ENCODE assay signal across 8 mouse cellular contexts in the genomic region with DNA sequence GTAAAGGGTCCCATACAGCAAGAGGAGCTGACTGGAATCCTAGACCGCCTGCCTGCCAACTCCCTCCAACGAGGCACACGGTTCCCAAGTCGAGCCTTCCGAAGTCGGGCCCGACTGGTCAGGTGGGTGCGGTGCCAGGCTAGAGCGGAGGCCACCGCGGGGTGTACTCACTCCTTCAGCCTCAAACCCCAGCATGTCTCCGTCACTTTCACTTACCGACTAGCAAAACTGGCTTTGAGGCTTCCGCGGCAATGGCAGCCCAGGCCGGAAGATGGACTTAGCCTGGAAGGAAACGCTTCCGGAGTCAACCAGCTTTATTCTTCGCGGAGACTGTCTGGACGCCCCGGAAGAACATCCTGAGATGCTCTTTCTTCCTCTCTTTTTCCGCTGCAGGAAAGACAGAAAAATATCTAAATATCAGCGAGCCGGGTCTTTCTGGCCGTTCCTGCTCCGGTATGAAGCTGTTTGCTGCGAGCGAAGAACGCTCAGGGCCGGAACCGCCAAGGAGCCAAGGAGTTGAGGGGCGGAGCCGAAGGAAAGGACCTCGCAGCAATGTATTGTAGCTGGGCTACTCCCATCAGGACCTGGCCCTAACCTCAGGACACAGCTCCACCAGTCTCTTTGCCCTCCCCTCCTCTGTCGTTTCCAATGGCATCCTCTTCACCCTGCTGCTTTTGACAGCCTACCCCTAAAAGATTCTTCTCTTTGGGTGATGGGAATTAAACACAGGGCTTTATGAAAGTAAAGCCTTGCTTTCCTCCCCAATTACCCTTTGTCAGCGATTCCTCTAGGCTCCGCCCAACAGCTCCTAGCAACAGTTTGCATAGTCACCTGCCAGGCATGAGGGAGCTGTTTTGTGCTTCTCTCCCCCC. TPM values are rescaled to one million over a fixed set of nuclear protein-coding genes. Genes with fewer than 3 reads are reported as not detected.
DNase-seq lines count a peak whose midpoint lies in the region; ATAC-seq and TF ChIP-seq lines count a peak whose summit lies in the region.

No protein-coding gene starts in this region.

- under 1% methylated on average over 38 of the region's 38 CpGs for WGBS in embryonic facial prominence, embryonic 10.5 days
- under 1% methylated on average over 38 of the region's 38 CpGs for WGBS in intestine, postnatal 0 days
- WGBS in midbrain, embryonic 10.5 days: under 1% methylated on average over 38 of the region's 38 CpGs

- H3K9me3 ChIP-seq in embryonic facial prominence, embryonic 10.5 days: no peaks in the 10 kb centered on the region
- no peaks in the 10 kb centered on the region for H3K9me3 ChIP-seq in intestine, postnatal 0 days (ENCODE audit: control insufficient read depth)
- no peaks in the 10 kb centered on the region for H3K9me3 ChIP-seq in midbrain, embryonic 10.5 days (replicated peaks)

- peak; percentile 88 for ATAC-seq in intestine, postnatal 0 days

- no peaks in the 10 kb centered on the region for H3K27me3 ChIP-seq in embryonic facial prominence, embryonic 10.5 days (replicated peaks; ENCODE audit: low read depth, poor library complexity, severe bottlenecking)
- no peaks in the 10 kb centered on the region for H3K27me3 ChIP-seq in intestine, postnatal 0 days (replicated peaks; ENCODE audit: control insufficient read depth, insufficient read depth, low read length)
- no peaks in the 10 kb centered on the region for H3K27me3 ChIP-seq in midbrain, embryonic 10.5 days (ENCODE audit: low read depth, poor library complexity, severe bottlenecking)

- H3K9ac ChIP-seq in intestine, postnatal 0 days (ENCODE audit: low read depth, low read length): peak overlapping the region; percentile 84

- H3K36me3 ChIP-seq in embryonic facial prominence, embryonic 10.5 days (replicated peaks): peaks cover 36% of the 10 kb centered on the region
- peaks cover 9% of the 10 kb centered on the region for H3K36me3 ChIP-seq in intestine, postnatal 0 days (ENCODE audit: control insufficient read depth, insufficient read depth)
- H3K36me3 ChIP-seq in midbrain, embryonic 10.5 days: peaks cover 34% of the 10 kb centered on the region

- H3K27ac ChIP-seq in embryonic facial prominence, embryonic 10.5 days (replicated peaks): peak overlapping the region; percentile 95
- peak overlapping the region; percentile 87 for H3K27ac ChIP-seq in intestine, postnatal 0 days (ENCODE audit: low read depth, low read length)
- H3K27ac ChIP-seq in midbrain, embryonic 10.5 days (replicated peaks): peak overlapping the region; percentile 94

- peak overlapping the region; percentile 88 for H3K4me2 ChIP-seq in intestine, postnatal 0 days (replicated peaks; ENCODE audit: low read depth)

- H3K4me3 ChIP-seq in embryonic facial prominence, embryonic 10.5 days: peak overlapping the region; percentile 90
- peak overlapping the region; percentile 74 for H3K4me3 ChIP-seq in intestine, postnatal 0 days (ENCODE audit: low read depth, low read length)
- peak overlapping the region; percentile 84 for H3K4me3 ChIP-seq in midbrain, embryonic 10.5 days

- peak; percentile 91 for DNase-seq in adrenal gland, postnatal 14 days
- peak; percentile 86 for DNase-seq in embryonic facial prominence, embryonic 10.5 days (ENCODE audit: low spot score)
- DNase-seq in gastrocnemius, postnatal 4 days (ENCODE audit: low spot score in 2 of 2): peak; percentile 52 to 83
- DNase-seq in left cerebral cortex, postnatal 36 days (ENCODE audit: low spot score in 2 of 2): peak; percentile 82 to 85
- DNase-seq in midbrain, embryonic 10.5 days (ENCODE audit: low spot score): peak; percentile 87
- DNase-seq in right cerebral cortex, postnatal 36 days (ENCODE audit: low spot score in 2 of 2): peak; percentile 82 to 89
- DNase-seq in urinary bladder, postnatal 4 days (ENCODE audit: low spot score in 2 of 2): peak; percentile 73 to 79

- intact Hi-C loops in left cerebral cortex, postnatal 36 days (cut with DNase I): no loop called here

- TF ChIP-seq CTCF in intestine, postnatal 0 days (IDR thresholded peaks at IDR 0.05; ENCODE audit: low read depth): no peak

- H3K4me1 ChIP-seq in embryonic facial prominence, embryonic 10.5 days: peaks cover 17% of the 10 kb centered on the region
- no peaks in the 10 kb centered on the region for H3K4me1 ChIP-seq in intestine, postnatal 0 days (replicated peaks; ENCODE audit: control insufficient read depth, insufficient read depth, low read length)
- peaks cover 23% of the 10 kb centered on the region for H3K4me1 ChIP-seq in midbrain, embryonic 10.5 days

RNA-seq across cellular contexts. Expression of a gene that starts 8.1 kb away (rescaled TPM):
- total RNA-seq in adrenal gland, postnatal 14 days (2021): 41.5 and 43.7 TPM in 2 replicates
- 18.9 and 20.1 TPM in 2 replicates for polyA plus RNA-seq in embryonic facial prominence, embryonic 10.5 days (2016; fragmentation: Nextera tagmentation; extraction: Ambion mirVana)
- total RNA-seq in gastrocnemius, postnatal 4 days (2021): 10 to 100 TPM; 41.0 to 41.5 TPM
- polyA plus RNA-seq in intestine, postnatal 0 days (2015; fragmentation: Nextera tagmentation; extraction: Ambion mirVana): 7.0 and 7.8 TPM in 2 replicates
- 10 to 100 TPM; 82.2 to 92.0 TPM for total RNA-seq in left cerebral cortex, postnatal 36 days (2021)
- polyA plus RNA-seq in midbrain, embryonic 10.5 days (2016; fragmentation: Nextera tagmentation; extraction: Ambion mirVana): 16.1 and 19.7 TPM in 2 replicates

RNA-seq across cellular contexts. Expression of a gene that starts 12.1 kb away (rescaled TPM):
- 8.8 and 10.7 TPM in 2 replicates for total RNA-seq in adrenal gland, postnatal 14 days (2021)
- 10.3 and 12.1 TPM in 2 replicates for polyA plus RNA-seq in embryonic facial prominence, embryonic 10.5 days (2016; fragmentation: Nextera tagmentation; extraction: Ambion mirVana)
- 1 to 10 TPM; 6.2 to 6.9 TPM for total RNA-seq in gastrocnemius, postnatal 4 days (2021)
- polyA plus RNA-seq in intestine, postnatal 0 days (2015; fragmentation: Nextera tagmentation; extraction: Ambion mirVana): 1.6 and 1.8 TPM in 2 replicates
- total RNA-seq in left cerebral cortex, postnatal 36 days (2021): 10 to 100 TPM in 1 of 2 experiments, 1 to 10 TPM in 1; 7.8 to 13.3 TPM
- polyA plus RNA-seq in midbrain, embryonic 10.5 days (2016; fragmentation: Nextera tagmentation; extraction: Ambion mirVana): 9.2 and 11.0 TPM in 2 replicates

RNA-seq across cellular contexts. Expression of a gene that starts 12.1 kb away (rescaled TPM):
- 12.0 and 13.6 TPM in 2 replicates for total RNA-seq in adrenal gland, postnatal 14 days (2021)
- 5.5 and 6.2 TPM in 2 replicates for polyA plus RNA-seq in embryonic facial prominence, embryonic 10.5 days (2016; fragmentation: Nextera tagmentation; extraction: Ambion mirVana)
- 1 to 10 TPM; 5.8 to 6.6 TPM for total RNA-seq in gastrocnemius, postnatal 4 days (2021)
- polyA plus RNA-seq in intestine, postnatal 0 days (2015; fragmentation: Nextera tagmentation; extraction: Ambion mirVana): 3.3 and 4.0 TPM in 2 replicates
- total RNA-seq in left cerebral cortex, postnatal 36 days (2021): 10 to 100 TPM; 13.5 to 14.7 TPM
- polyA plus RNA-seq in midbrain, embryonic 10.5 days (2016; fragmentation: Nextera tagmentation; extraction: Ambion mirVana): 5.9 and 7.3 TPM in 2 replicates

RNA-seq across cellular contexts. Expression of a gene that starts 12.2 kb away (rescaled TPM):
- 60.4 and 61.6 TPM in 2 replicates for total RNA-seq in adrenal gland, postnatal 14 days (2021)
- polyA plus RNA-seq in embryonic facial prominence, embryonic 10.5 days (2016; fragmentation: Nextera tagmentation; extraction: Ambion mirVana): 45.4 and 47.8 TPM in 2 replicates
- total RNA-seq in gastrocnemius, postnatal 4 days (2021): 10 to 100 TPM; 44.0 to 55.2 TPM
- polyA plus RNA-seq in intestine, postnatal 0 days (2015; fragmentation: Nextera tagmentation; extraction: Ambion mirVana): 14.1 and 15.6 TPM in 2 replicates
- total RNA-seq in left cerebral cortex, postnatal 36 days (2021): 10 to 100 TPM; 89.5 to 97.3 TPM
- polyA plus RNA-seq in midbrain, embryonic 10.5 days (2016; fragmentation: Nextera tagmentation; extraction: Ambion mirVana): 43.4 and 47.2 TPM in 2 replicates

Comparison
In these comparisons a context has a peak if more than half of its experiments do, and no peak if none do; other contexts are left out.
1. Peak in every context shown above with its lines: DNase-seq, ATAC-seq, H3K4me3 ChIP-seq and H3K27ac ChIP-seq.